Mouse (Mus musculus) erythroblast, adult 5-6 weeks (primary cell): Measurements from ENCODE around the gene Sh3bgrl. TPM values are rescaled to one million over a fixed set of nuclear protein-coding genes. Genes with fewer than 3 reads are reported as not detected.
"Not testable (repeated sequence)": the region's sequence is repeated elsewhere in the genome, so short reads cannot be mapped to it uniquely, and the experiment has no call there.

Experiments used
- ATAC-seq: replicated peaks from 2 replicates; pipeline ENCODE4 v1.8.0; 2016; ENCODE audit warnings: moderate number of reproducible peaks, mild to moderate bottlenecking, moderate TSS enrichment, inconsistent platforms; ENCODE audit not compliant: poor library complexity, low FRiP score, severe bottlenecking
- total RNA-seq, 2 experiments: library from RNA; stranded (forward) in 1 of 2; stranded (reverse) in 1 of 2; fragments of 150-400 nt in 1 of 2; fragments of 200-764, 138-1000 nt in 1 of 2; gene quantifications; 2 replicates each; pipeline versions ENCODE4 v1.2.3 to v1.2.4; 2015 to 2017; ENCODE audit warnings: low replicate concordance in 2 of 2

Gene Sh3bgrl
- total RNA-seq (2015; ENCODE audit: low replicate concordance) (56.2 and 71.3 TPM in 2 replicates), total RNA-seq (2017; ENCODE audit: low replicate concordance) (35.5 and 44.2 TPM in 2 replicates)

DNA sequence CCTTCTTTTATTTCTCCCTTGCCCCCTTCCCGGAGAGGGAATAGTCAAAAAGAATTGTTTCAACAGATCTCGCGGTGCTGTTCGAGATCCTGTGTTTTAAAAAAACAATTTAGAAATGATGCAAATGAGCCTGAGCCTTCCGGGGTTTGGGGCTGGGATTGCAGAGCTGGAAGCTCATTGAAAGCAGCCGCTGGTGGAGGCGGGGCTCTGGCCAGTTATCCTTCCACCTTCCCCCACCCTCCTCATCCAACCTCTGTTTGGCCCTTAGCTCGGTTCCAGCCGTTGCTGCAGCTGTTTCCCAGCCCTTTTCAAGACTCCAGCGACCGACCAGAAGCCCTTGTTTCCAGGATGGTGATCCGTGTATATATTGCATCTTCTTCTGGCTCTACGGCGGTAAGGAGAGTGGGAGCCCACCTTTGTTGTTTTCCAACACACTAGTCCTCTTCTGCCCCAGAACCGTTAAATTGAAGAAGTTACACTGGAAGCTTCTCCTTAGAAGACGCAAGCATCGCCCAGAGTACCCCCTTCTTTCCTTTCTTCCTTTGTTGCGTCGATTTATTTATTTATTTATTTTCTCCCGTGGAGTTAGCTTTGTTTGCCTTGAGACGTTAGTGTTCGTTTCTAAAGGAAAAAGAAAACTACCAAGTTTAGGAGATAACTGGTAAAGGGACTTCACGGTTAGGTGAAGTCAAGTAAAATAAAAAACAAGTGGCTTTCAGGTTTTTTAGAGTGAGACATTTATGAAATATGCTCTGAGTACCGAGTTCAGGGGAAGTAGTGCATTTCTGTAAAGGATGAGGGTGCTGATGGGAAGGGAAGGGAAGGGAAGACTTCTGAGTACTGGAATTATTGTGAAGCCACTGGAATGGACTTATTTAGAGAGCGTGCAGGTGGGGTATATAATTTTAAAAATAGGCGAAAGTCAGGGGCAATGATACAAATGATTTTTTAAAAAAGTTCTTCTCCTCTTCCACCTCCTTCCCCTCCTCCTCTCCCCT lies at the start of gene Sh3bgrl:
Gene Sh3bgrl (plus strand): TSS at position 121 of the 998 bp plus-strand sequence.
- peak; percentile 98 for ATAC-seq

DNA sequence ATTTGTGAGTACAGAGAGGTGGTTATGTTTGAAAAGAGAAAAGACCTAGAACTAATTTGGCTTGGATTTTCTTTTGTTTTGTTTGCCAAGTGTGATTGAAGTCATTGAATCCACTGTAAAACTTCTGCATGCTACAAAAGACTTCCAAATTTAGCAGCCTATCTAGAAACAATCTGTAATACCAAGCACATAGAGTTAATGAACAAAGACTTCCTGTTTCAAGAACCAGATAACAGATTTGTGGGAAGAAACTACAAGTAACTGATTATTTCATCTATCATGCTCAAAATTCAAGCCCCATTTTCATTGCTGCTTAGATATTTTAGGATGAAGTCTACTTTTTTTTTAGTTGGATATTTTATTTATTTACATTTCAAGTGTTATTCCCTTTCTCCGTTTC lies 47.4 kb upstream of the Sh3bgrl start:
- no peak for ATAC-seq

- ATAC-seq = no peak
Observed at GRCm38 (mm10) chrX:109071719-109072118, 23.4 kb upstream of the Sh3bgrl start.

DNA sequence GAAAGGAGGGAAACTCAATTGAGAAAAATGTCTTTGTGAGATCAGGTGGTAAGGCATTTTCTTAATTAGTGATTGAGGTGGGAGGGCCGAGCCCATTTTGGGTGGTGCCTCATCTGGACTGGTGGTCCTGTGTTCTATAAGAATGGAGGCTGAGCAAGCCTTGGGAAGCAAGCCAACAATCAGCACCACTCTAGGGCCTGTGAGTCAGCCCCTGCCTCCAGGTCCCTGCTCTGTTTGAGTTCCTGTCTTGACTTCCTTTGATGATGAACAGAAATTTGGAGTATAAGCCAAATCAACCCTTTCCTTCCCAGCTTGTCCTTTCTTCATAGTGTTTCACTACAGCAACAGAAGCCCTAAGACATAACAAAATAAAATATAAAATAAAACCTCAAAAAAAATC lies 19.4 kb upstream of the Sh3bgrl start:
- ATAC-seq = no peak

DNA sequence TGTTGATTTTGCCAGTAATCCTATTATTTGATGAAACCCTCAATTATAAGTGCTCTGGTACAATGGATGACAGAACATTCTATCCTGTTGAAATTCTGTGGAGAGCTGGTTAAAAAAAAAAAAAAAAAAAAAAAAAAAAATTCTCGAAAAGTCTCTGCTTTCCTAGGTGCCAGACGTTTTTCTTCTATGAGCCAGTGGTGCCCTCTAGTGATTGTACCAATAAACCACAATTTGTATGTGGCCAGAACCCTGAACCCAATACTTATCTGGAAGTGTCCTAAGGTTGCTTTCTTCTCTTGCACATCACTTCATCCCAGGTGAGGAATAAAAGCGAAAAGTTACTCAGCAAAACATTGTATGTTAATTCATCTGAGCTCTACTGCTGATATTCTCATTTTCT lies 18.8 kb upstream of the Sh3bgrl start:
- no peak for ATAC-seq

GRCm38 (mm10) chrX:109079354-109079753 lies 15.8 kb upstream of the Sh3bgrl start:
- ATAC-seq = not testable (repeated sequence)

- no peak for ATAC-seq
Observed at GRCm38 (mm10) chrX:109087073-109087472, 8.1 kb upstream of the Sh3bgrl start.

DNA sequence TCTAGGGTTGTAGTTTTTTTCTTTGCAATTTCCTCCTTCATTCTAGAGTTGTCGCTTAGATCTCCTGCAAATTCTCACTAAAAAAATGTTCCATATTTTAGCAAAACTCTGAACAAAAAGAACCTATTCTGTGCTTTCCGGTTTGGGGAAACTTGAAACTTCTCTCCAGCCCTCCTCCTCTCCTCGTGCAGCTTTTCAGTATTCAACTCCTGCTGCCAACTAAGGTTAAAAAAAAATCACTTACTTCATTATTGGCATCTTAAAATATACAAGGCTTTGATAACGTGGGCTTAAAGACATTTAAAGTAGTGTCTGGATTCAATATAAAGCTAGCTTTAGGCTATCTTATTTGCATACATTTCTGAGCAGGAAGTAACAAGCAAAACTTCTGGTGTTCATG lies 365 bp upstream of the Sh3bgrl start:
- ATAC-seq = peak; percentile 6; the same call in 1 of the 2 replicates

- ATAC-seq = peak; percentile 22; the same call in 1 of the 2 replicates
Observed at GRCm38 (mm10) chrX:109098511-109098910, 3.3 kb downstream of the Sh3bgrl start.

DNA sequence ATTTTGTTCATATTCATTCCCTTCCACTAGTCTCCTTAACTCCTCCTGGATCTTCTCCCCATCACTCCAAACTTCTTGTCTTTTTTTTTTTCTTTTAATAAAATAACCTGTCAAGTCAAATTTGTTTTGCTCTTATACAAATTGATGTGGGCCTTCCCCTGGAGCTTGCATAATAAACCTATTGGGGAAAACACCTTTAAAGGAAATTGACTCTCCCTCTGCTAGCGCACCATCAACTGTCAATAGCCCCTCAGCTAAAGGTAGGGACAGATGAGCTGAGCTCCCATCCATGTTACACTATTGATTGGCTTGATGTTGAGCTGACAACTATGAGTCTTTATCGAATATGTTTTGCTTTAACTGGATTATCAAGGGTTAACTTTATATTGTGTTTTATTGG lies 5.3 kb downstream of the Sh3bgrl start:
- no peak for ATAC-seq

- no peak for ATAC-seq
Observed at GRCm38 (mm10) chrX:109108117-109108805, 13.1 kb downstream of the Sh3bgrl start.

GRCm38 (mm10) chrX:109112885-109113284 lies 17.7 kb downstream of the Sh3bgrl start:
- no peak for ATAC-seq

GRCm38 (mm10) chrX:109113401-109114280 lies 18.5 kb downstream of the Sh3bgrl start:
- no peak for ATAC-seq

- no peak for ATAC-seq
Observed at GRCm38 (mm10) chrX:109119829-109120826, 25.0 kb downstream of the Sh3bgrl start.

- no peak for ATAC-seq
Observed at GRCm38 (mm10) chrX:109121161-109121560, 26.0 kb downstream of the Sh3bgrl start.

DNA sequence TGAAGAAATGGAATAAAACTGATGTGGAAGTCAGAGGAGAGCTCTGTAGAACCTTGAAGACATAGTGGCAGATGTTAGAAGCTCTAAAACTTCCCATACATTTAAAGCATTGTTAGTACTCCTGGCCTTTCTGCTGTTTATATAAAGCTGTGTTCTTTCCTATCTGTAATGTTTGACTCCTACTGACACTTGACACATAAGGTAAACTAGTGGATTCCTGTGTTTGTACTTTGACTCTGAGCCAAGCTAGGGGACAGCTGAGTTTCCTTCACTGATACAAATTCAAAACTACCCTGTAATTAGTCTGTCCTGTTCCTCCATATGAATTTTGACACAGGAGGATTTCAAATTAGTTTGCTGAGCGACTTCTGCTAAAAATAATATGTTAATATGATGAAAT lies 27.5 kb downstream of the Sh3bgrl start:
- no peak for ATAC-seq

DNA sequence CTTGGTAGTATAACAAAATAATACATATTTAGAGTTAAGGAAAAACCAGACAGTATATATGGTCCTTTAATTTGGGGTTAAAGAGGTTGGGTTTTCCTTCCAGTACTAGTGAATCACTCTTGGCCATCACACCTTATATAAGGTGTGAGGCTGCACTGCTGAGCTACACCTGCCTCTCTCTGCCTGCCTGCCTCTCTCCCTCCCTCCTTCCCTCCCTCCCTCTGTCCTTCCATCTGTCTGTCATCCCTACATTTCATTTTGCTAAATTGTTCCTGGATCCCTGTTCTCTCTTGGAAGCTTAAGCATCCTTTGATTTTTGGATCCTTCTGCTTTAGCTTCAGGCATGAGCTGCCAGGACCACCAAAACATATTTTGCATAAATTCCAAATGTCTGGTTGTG lies 28.6 kb downstream of the Sh3bgrl start:
- no peak for ATAC-seq

DNA sequence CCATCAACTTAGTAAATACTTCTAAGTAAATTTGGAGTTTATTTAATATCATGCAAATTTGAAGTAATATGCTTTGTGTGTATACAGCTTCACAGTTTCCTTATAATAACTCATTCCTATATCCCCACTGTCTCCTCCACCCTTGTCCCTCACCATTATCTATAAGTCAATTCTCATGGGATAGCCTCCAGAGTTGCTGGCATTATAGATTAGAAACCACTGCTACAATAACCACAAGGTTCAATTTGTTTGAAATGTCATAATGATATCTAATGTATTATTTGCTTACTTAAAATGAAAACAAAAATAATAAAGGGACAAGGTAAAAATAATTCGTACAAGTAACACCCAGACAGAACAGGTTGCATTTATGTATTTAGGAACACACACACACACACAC lies 31.7 kb downstream of the Sh3bgrl start:
- ATAC-seq = no peak
